Mouse (Mus musculus) frontal cortex, postnatal 36 days (tissue): ENCODE data around the gene Tyrobp.
A peak's percentile ranks its signal among the peaks of the same experiment; 100 is the strongest.

Source experiments
- DNase-seq, 2 experiments: peaks; one replicate each; pipeline ENCODE4 v3.0.0; 2022; ENCODE audit warnings: low spot score in 2 of 2

Tyrobp gene

DNA sequence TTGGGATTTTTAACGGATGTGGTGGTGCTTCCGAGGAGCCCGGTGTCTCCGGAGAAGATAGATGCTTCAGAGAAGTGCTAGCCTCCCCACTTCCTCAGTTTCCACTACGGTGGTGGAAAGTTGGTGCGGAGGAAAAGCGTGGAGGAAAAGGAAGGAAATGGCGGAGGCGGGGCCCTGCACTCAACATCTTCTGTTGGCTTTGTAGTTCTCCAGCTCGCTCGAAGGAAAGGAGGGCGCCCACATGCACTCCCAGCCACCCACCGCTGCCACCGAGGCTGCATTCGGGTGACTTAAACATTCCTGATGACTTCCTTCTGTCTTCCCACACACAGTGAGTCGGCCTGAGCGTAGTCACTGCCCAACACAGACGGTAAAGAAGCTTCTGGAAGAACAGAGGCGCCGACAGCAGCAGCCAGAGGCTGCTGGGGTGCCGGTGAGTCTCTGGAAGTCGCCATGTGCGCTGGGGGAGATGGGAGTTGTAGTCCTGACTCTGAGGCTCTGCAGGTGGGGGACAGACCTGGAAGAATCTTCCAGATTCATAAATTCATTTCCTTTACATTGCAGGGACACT lies 9.6 kb downstream of the Tyrobp start:
- peak; percentile 59 to 74 for DNase-seq

DNA sequence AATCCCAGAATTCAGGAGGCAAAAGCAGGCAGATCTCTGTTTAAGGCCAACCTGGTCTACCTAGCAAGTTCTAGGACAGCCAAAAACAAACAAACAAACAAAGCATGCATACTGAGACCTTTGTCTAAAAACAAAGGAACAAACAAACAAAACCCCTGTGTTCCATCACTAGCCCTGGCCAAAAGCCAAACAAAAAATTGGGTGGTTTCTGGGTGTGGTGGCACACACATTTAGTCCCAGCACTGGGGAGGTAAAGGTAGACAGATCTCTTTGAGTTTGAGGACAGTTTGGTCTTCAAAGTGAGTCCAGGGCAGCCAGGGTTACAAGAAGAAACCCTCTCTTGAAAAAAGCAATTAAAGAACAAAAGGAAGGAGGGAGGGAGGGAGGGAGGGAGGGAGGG lies 15.8 kb downstream of the Tyrobp start:
- no peak for DNase-seq

DNA sequence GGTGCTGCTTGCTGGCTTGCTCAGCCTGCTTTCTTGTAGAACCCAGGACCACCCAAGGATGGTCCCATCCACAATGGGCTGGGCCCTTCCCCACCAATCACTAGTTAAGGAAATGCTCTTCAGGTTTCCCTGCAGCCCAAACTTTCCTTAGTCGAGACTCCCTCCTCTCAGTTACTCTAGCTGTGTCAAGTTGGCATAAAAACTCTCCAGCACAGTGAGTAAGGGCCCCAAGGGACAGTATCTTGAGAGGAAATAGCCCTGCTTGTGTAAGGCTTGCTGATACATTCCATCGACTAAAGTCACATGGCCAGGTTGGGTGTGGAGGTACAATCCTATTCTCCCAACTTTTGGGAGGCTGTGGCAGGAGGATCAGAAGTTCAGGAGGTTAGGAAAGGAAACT lies 16.6 kb downstream of the Tyrobp start:
- DNase-seq = no peak

- peak; percentile 81 to 92 for DNase-seq
Measured at GRCm38 (mm10) chr7:30431793-30432192, 18.2 kb downstream of the Tyrobp start.

GRCm38 (mm10) chr7:30434238-30434637 lies 20.7 kb downstream of the Tyrobp start:
- DNase-seq = no peak

GRCm38 (mm10) chr7:30434701-30435100 lies 21.1 kb downstream of the Tyrobp start:
- DNase-seq = no peak

GRCm38 (mm10) chr7:30435156-30435555 lies 21.6 kb downstream of the Tyrobp start:
- DNase-seq = no peak

GRCm38 (mm10) chr7:30436879-30437278 lies 23.3 kb downstream of the Tyrobp start:
- no peak for DNase-seq

- no peak for DNase-seq
Measured at GRCm38 (mm10) chr7:30439734-30440133, 26.2 kb downstream of the Tyrobp start.

GRCm38 (mm10) chr7:30440697-30441096 lies 27.1 kb downstream of the Tyrobp start:
- peak; percentile 50 to 58 for DNase-seq

- no peak for DNase-seq
Measured at GRCm38 (mm10) chr7:30443696-30444095, 30.1 kb downstream of the Tyrobp start.

GRCm38 (mm10) chr7:30444154-30444970 lies 30.8 kb downstream of the Tyrobp start:
- peak; percentile 61 to 71 for DNase-seq

- peak; percentile 78 to 83 for DNase-seq
Measured at GRCm38 (mm10) chr7:30444971-30445751, 31.6 kb downstream of the Tyrobp start, which contains the start of gene Aplp1. Aplp1 (minus strand) TSS chr7:30445535.

DNA sequence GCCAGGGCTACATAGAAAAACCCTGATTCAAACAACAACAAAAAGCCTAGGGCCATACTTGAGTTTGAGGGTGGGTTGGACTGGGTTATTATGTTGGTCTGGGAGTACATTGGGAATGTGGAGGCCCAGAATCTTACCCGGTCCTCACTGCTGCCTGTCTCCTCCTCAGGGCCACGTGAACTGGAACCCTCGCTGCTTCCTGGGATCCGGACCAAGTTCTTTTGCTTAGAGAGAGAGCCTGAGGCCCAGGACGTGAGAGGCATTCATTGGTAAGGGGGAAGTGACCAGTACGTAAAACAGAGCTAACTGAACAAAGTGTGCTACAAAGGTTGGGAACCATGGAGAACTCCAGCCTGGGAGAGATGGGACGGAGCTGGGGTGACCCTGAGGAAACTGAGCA lies 36.7 kb downstream of the Tyrobp start:
- DNase-seq = no peak

- no peak for DNase-seq
Measured at GRCm38 (mm10) chr7:30453327-30453726, 39.8 kb downstream of the Tyrobp start.

- DNase-seq = no peak
Measured at GRCm38 (mm10) chr7:30453766-30454165, 40.2 kb downstream of the Tyrobp start.

DNA sequence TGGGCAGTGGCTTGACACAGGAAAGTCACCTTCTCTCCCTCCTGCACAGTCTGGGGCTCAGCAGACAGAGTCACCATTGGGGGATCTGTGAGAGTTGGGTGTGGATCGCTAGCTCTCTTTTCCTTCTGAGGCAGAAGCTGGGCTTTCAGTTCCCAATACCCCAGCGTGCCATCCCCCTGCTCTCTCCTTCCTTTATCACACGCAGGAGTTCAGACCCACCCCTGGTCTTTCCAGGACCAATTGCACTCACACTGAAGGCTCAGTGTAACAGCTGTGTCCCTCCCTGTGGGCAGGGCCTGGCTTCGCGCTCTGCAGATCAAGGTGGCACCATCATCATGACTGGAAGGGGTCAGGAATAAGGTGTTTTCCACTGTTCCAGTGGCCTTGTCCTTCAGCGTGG lies 40.7 kb downstream of the Tyrobp start:
- no peak for DNase-seq

DNA sequence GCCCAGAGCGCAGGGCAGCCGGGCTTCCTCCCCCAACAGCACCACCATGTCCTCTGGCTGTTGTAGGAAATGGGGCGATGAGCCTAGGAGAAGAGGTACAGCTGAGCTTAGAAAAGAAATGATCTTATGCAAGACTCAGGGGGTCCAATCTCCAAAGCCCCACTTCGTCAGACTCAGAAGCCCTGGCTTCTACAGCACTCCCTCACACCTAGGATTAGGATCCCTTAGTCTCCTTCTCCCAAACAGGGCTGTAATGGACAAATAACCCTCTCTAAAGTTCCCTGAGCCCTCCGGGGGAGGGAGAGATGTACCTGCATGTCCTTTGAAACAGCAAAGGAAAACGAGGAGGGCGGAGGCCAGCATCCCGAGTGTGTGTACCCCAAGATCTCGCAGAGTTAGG lies 42.9 kb downstream of the Tyrobp start:
- no peak for DNase-seq

DNA sequence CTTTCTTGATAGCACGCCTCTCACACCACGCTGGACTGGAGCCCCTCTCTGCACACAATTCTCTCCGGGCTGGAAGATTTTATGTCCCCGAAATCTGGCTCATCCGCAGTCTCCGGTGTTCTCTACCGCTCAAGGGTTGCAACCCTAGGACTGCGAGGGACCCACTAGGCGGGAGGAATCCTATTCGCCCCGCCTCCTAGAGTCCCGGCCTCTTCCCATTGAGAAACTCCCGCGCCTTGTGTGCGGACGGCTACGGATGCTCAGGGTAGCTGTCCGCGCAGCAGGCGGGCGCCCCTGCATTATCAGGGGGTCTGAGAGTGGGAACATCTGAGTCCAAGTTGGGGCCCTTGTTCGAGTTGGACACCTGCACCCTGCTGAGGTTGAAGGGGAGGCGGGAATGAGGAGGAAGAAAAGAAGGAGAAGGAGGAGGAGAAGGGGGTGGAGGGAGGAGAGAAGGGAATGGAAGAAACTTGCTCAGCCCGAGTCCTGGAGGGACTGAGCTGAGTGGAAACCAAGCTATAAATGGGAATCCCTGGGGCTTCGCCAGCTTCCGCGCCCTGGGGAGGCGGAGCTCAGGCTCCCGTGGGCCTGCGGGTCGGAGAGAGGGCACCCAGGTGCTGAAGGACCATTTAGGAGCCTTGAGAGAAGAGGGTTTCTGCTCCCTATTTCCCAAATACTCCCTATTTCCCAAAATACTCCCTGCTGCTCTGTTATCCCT lies 43.5 kb downstream of the Tyrobp start:
- DNase-seq = no peak

DNA sequence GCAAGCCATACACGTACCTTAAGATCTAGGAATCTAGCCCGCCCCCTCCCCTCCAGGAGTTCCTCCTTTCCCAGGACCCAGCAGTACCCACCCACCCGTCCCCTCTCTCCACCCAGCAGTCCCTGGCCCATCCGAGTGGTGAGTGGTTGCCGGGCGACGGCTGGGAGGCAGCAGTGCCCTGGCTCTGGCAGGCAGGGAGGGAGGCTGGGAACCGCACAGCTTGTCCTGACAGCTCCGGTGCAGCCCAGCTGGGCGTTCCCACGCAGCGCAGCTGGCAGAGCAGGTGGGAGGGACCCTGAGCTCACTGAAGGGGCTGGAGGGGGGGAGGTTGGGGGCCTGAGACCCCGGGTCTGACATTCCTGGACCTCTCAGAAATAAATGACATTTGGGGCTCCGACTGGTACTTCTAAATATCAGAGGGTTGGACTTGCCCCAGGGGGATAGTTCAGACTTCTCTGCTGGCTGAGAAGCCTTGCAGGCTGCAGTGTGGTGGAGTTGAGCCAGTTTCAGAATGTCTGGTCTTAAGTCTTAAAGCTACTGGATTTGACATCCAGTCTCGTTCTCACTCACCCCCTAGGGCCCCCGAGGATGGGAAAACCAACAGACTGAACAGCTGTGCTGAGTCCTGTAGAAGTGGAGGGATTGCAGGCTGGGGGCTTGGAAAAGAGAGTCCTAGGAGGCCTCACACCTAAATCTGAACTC lies 44.2 kb downstream of the Tyrobp start, which contains the start of the genes Kirrel2 and Nphs1:
Gene Kirrel2 (minus strand): TSS at position 62 of the 702 bp plus-strand sequence.
Gene Nphs1 (plus strand): TSS at position 687 of the 702 bp plus-strand sequence.
- DNase-seq = peak; percentile 64 to 70

- DNase-seq = no peak
Measured at GRCm38 (mm10) chr7:30459484-30459883, 45.9 kb downstream of the Tyrobp start.
